Mouse (Mus musculus) MEL (cell line): ENCODE measurements around the gene Lima1. TPM values are rescaled to one million over a fixed set of nuclear protein-coding genes. Genes with fewer than 3 reads are reported as not detected.

Source experiments
- DNase-seq: peaks from one replicate; pipeline ENCODE4 v3.0.0; 2011; ENCODE audit warnings: low read depth, low spot score
- H3K27ac ChIP-seq: 2 replicates; pipeline ENCODE4 v1.5.1; 2012; ENCODE audit warnings: low read depth, mild to moderate bottlenecking, control low read depth, low read length, moderate library complexity; ENCODE audit not compliant: control insufficient read depth
- H3K27me3 ChIP-seq, 2 experiments: fragments of 150-350 bp in 1 of 2; sonication (generic) in 1 of 2; 2 replicates each; pipeline ENCODE4 v1.6.1; 2012; ENCODE audit warnings: low read length in 2 of 2, mild to moderate bottlenecking in 2 of 2, improper control_type of control experiment in 1 of 2, moderate library complexity in 1 of 2; ENCODE audit not compliant: insufficient read depth in 2 of 2, control insufficient read depth in 1 of 2
- H3K36me3 ChIP-seq, 2 experiments: 2 replicates each; pipeline ENCODE4 v1.6.1; 2012 to 2014; ENCODE audit warnings: low read length in 2 of 2, improper control_type of control experiment in 1 of 2, inconsistent platforms in 1 of 2, mild to moderate bottlenecking in 1 of 2; ENCODE audit not compliant: insufficient read depth in 2 of 2, control insufficient read depth in 1 of 2
- H3K4me1 ChIP-seq, 2 experiments: fragments of 150-350 bp in 1 of 2; sonication (generic) in 1 of 2; 2 replicates each; pipeline ENCODE4 v1.6.1; 2012; ENCODE audit warnings: low read length in 2 of 2, improper control_type of control experiment in 1 of 2, mild to moderate bottlenecking in 1 of 2; ENCODE audit not compliant: insufficient read depth in 2 of 2, control insufficient read depth in 1 of 2
- H3K4me3 ChIP-seq, 2 experiments: fragments of 150-350 bp in 1 of 2; sonication (generic) in 1 of 2; 2 replicates each; pipeline ENCODE4 v1.5.1; 2012; ENCODE audit warnings: low read depth in 2 of 2, low read length in 2 of 2, mild to moderate bottlenecking in 2 of 2, moderate library complexity in 2 of 2, control low read depth in 1 of 2, improper control_type of control experiment in 1 of 2; ENCODE audit not compliant: control insufficient read depth in 1 of 2, insufficient read depth in 1 of 2
- H3K79me2 ChIP-seq: 2 replicates; pipeline ENCODE4 v1.6.1; 2012; ENCODE audit warnings: mild to moderate bottlenecking, low read length, moderate library complexity; ENCODE audit not compliant: control insufficient read depth, poor library complexity, insufficient read depth
- H3K9ac ChIP-seq: 2 replicates; pipeline ENCODE4 v1.6.1; 2012; ENCODE audit warnings: low read depth, mild to moderate bottlenecking, control low read depth, low read length, moderate library complexity; ENCODE audit not compliant: control insufficient read depth, poor library complexity, severe bottlenecking
- H3K9me3 ChIP-seq: fragments of 150-350 bp; sonication (generic); replicated peaks from 2 replicates; pipeline ENCODE4 v1.6.1; 2012; ENCODE audit warnings: mild to moderate bottlenecking, low read length, improper control_type of control experiment, moderate library complexity; ENCODE audit not compliant: insufficient read depth
- BHLHE40 ChIP-seq: IDR thresholded peaks from 2 replicates; pipeline ENCODE4 v1.6.1; 2012; ENCODE audit warnings: low read depth, mild to moderate bottlenecking, inconsistent platforms, low read length, improper control_type of control experiment, borderline replicate concordance
- CHD2 ChIP-seq: IDR thresholded peaks from 2 replicates; pipeline ENCODE4 v1.6.1; 2011; ENCODE audit warnings: low read length, improper control_type of control experiment
- CTCF ChIP-seq, 3 experiments: IDR thresholded peaks in 2 of 3; conservative IDR thresholded peaks in 1 of 3; 2 replicates each; pipeline ENCODE4 v1.5.1; 2011 to 2012; ENCODE audit warnings: low read length in 3 of 3, low read depth in 2 of 3, mild to moderate bottlenecking in 2 of 3, improper control_type of control experiment in 1 of 3, inconsistent platforms in 1 of 3, mixed read lengths in 1 of 3, moderate library complexity in 1 of 3; ENCODE audit not compliant: control insufficient read depth in 1 of 3, insufficient read depth in 1 of 3, poor library complexity in 1 of 3, severe bottlenecking in 1 of 3
- E2F4 ChIP-seq: IDR thresholded peaks from 2 replicates; pipeline ENCODE4 v1.6.1; 2011; ENCODE audit warnings: low read depth, low read length, improper control_type of control experiment, borderline replicate concordance
- GATA1 ChIP-seq: IDR thresholded peaks from 2 replicates; pipeline ENCODE4 v1.6.1; 2011; ENCODE audit warnings: low read depth, low read length, improper control_type of control experiment
- HCFC1 ChIP-seq: IDR thresholded peaks from 2 replicates; pipeline ENCODE4 v1.6.1; 2012; ENCODE audit warnings: low read depth, mild to moderate bottlenecking, inconsistent platforms, low read length, improper control_type of control experiment, moderate library complexity
- KAT2A ChIP-seq: conservative IDR thresholded peaks from 2 replicates; pipeline ENCODE4 v1.6.1; 2012; ENCODE audit warnings: low read depth, low read length, improper control_type of control experiment, inconsistent platforms
- MAFK ChIP-seq: IDR thresholded peaks from 2 replicates; pipeline ENCODE4 v1.6.1; 2011; ENCODE audit warnings: low read depth, mild to moderate bottlenecking, low read length, improper control_type of control experiment, borderline replicate concordance
- MAZ ChIP-seq: IDR thresholded peaks from 2 replicates; pipeline ENCODE4 v1.6.1; 2012; ENCODE audit warnings: low read depth, mild to moderate bottlenecking, inconsistent platforms, low read length, improper control_type of control experiment
- MEF2A ChIP-seq: IDR thresholded peaks from 2 replicates; pipeline ENCODE4 v1.6.1; 2014; ENCODE audit warnings: low read depth, mild to moderate bottlenecking, inconsistent platforms, low read length, improper control_type of control experiment; ENCODE audit not compliant: poor library complexity, insufficient replicate concordance, severe bottlenecking; ENCODE audit errors: extremely low read depth
- MXI1 ChIP-seq: IDR thresholded peaks from 2 replicates; pipeline ENCODE4 v1.6.1; 2011; ENCODE audit warnings: mild to moderate bottlenecking, low read depth, low read length, improper control_type of control experiment
- MYC ChIP-seq: IDR thresholded peaks from 2 replicates; pipeline ENCODE4 v1.6.1; 2011; ENCODE audit warnings: low read depth, mild to moderate bottlenecking, low read length, improper control_type of control experiment, moderate library complexity
- NRF1 ChIP-seq: IDR thresholded peaks from 2 replicates; pipeline ENCODE4 v1.6.1; 2014; ENCODE audit warnings: low read depth, mild to moderate bottlenecking, inconsistent platforms, low read length, improper control_type of control experiment, moderate library complexity; ENCODE audit not compliant: poor library complexity, insufficient read depth, severe bottlenecking
- POLR2AphosphoS5 ChIP-seq: IDR thresholded peaks from 2 replicates; pipeline ENCODE4 v1.6.1; 2012; ENCODE audit warnings: low read depth, borderline replicate concordance, mild to moderate bottlenecking, inconsistent platforms, low read length, moderate library complexity, mixed read lengths
- RAD21 ChIP-seq: IDR thresholded peaks from 2 replicates; pipeline ENCODE4 v1.6.1; 2011; ENCODE audit warnings: mild to moderate bottlenecking, low read depth, low read length, improper control_type of control experiment
- RCOR1 ChIP-seq: IDR thresholded peaks from 2 replicates; pipeline ENCODE4 v1.6.1; 2012; ENCODE audit warnings: low read depth, mild to moderate bottlenecking, inconsistent platforms, low read length, improper control_type of control experiment
- SIN3A ChIP-seq: IDR thresholded peaks from 2 replicates; pipeline ENCODE4 v1.6.1; 2012; ENCODE audit warnings: low read length, improper control_type of control experiment, inconsistent platforms
- SMC3 ChIP-seq: IDR thresholded peaks from 2 replicates; pipeline ENCODE4 v1.6.1; 2011; ENCODE audit warnings: low read depth, low read length, improper control_type of control experiment
- TAL1 ChIP-seq: IDR thresholded peaks from 2 replicates; pipeline ENCODE4 v1.6.1; 2012; ENCODE audit warnings: mild to moderate bottlenecking, inconsistent platforms, low read length, moderate library complexity, mixed read lengths
- ZC3H11A ChIP-seq: IDR thresholded peaks from 2 replicates; pipeline ENCODE4 v1.6.1; 2012; ENCODE audit warnings: low read depth, mild to moderate bottlenecking, inconsistent platforms, low read length, improper control_type of control experiment
- ZKSCAN1 ChIP-seq: IDR thresholded peaks from 2 replicates; pipeline ENCODE4 v1.6.1; 2012; ENCODE audit warnings: low read depth, mild to moderate bottlenecking, inconsistent platforms, low read length, improper control_type of control experiment, moderate library complexity
- ZMIZ1 ChIP-seq: IDR thresholded peaks from 2 replicates; pipeline ENCODE4 v1.6.1; 2012; ENCODE audit warnings: low read depth, mild to moderate bottlenecking, inconsistent platforms, low read length, improper control_type of control experiment, moderate library complexity
- polyA plus RNA-seq, 2 experiments: library from polyadenylated mRNA; stranded (reverse) in 1 of 2; unstranded in 1 of 2; fragments of >175 nt in 1 of 2; fragments of >200 nt in 1 of 2; gene quantifications; 2 replicates each; pipeline versions ENCODE4 v1.2.1 to v1.2.4; 2012; ENCODE audit warnings: low replicate concordance in 2 of 2, low read depth in 1 of 2; ENCODE audit not compliant: insufficient read length in 2 of 2, insufficient read depth in 1 of 2, missing spikeins in 1 of 2
- total RNA-seq: library from RNA; depleted of rRNA; stranded (reverse); fragments of 300-350 nt; gene quantifications from 2 replicates; pipeline ENCODE4 v1.2.3, GENCODE M21; 2012

The Lima1 gene
- total and polyA plus RNA-seq, 3 experiments, result 1.1 to 7.9 TPM; not detected in 1

- Histone ChIP-seq H3K9ac (no peak overlapping the region), H3K27ac (no peak overlapping the region), H3K79me2 (no peaks in the 10 kb centered on the region), H3K4me1 (no peaks in the 10 kb centered on the region), H3K4me3 (no peak overlapping the region), H3K36me3 (no peaks in the 10 kb centered on the region), H3K9me3 (no peaks in the 10 kb centered on the region), H3K27me3 (no peaks in the 10 kb centered on the region)
- peak; percentile 65 for DNase-seq
- TF ChIP-seq CHD2 (no peak), GATA1 (no peak), KAT2A (no peak), ZC3H11A (peak; percentile 48), CTCF (IDR thresholded peaks at IDR 0.05 in 2 of 3, conservative IDR thresholded peaks at IDR 0.05 in 1 of 3; ENCODE audit: control insufficient read depth in 1 of 3, insufficient read depth in 1 of 3, low read depth in 2 of 3, low read length in 3 of 3, poor library complexity in 1 of 3, severe bottlenecking in 1 of 3) (peak; percentile 55 to 81 (median 58)), RAD21 (peak; percentile 83), SMC3 (peak; percentile 79)
These were observed 79.2 kb downstream of the Lima1 start for GRCm38 (mm10) chr15:99796066-99796465.

- Histone ChIP-seq H3K9me3 (no peaks in the 10 kb centered on the region), H3K79me2 (no peaks in the 10 kb centered on the region), H3K9ac (no peak overlapping the region), H3K27me3 (no peaks in the 10 kb centered on the region), H3K4me1 (no peaks in the 10 kb centered on the region), H3K27ac (no peak overlapping the region), H3K4me3 (no peak overlapping the region), H3K36me3 (no peaks in the 10 kb centered on the region)
- TF ChIP-seq ZMIZ1 (no peak), GATA1 (no peak), KAT2A (no peak), HCFC1 (no peak), MXI1 (no peak), TAL1 (no peak), E2F4 (no peak), MEF2A (no peak), ZKSCAN1 (no peak), POLR2AphosphoS5 (no peak), BHLHE40 (no peak), MYC (no peak), MAFK (no peak), CTCF (IDR thresholded peaks at IDR 0.05 in 2 of 3, conservative IDR thresholded peaks at IDR 0.05 in 1 of 3; ENCODE audit: control insufficient read depth in 1 of 3, insufficient read depth in 1 of 3, low read depth in 2 of 3, low read length in 3 of 3, poor library complexity in 1 of 3, severe bottlenecking in 1 of 3) (no peak), RCOR1 (no peak), NRF1 (no peak), MAZ (no peak), SIN3A (no peak)
- DNase-seq, result no peak
These were observed 82.9 kb downstream of the Lima1 start for GRCm38 (mm10) chr15:99792221-99792815.
